Mouse (Mus musculus) liver, embryonic 13.5 days (tissue): ENCODE results near the gene Zfp568. TPM values are rescaled to one million over a fixed set of nuclear protein-coding genes. Genes with fewer than 3 reads are reported as not detected.

Experiments
- ATAC-seq: fragments of 200-750 bp; cut with Nextera tagmentation; 2 replicates; pipeline ENCODE4 v1.8.0; 2017; ENCODE audit warnings: low read depth, mild to moderate bottlenecking, moderate number of reproducible peaks, moderate library complexity
- DNase-seq: peaks from one replicate; pipeline ENCODE4 v3.0.0; 2022
- H3K27ac ChIP-seq: fragments of 300-500 bp; sonication (generic); 2 replicates; pipeline ENCODE4 v1.5.1; 2015; ENCODE audit warnings: moderate library complexity, mild to moderate bottlenecking, inconsistent platforms
- H3K27me3 ChIP-seq: fragments of 300-500 bp; sonication (generic); 2 replicates; pipeline ENCODE4 v1.6.1; 2015; ENCODE audit warnings: mild to moderate bottlenecking, inconsistent platforms
- H3K36me3 ChIP-seq: fragments of 300-500 bp; sonication (generic); 2 replicates; pipeline ENCODE4 v1.6.1; 2015; ENCODE audit warnings: mild to moderate bottlenecking, inconsistent platforms
- H3K4me1 ChIP-seq: fragments of 300-500 bp; sonication (generic); replicated peaks from 2 replicates; pipeline ENCODE4 v1.6.1; 2015; ENCODE audit warnings: inconsistent platforms
- H3K4me2 ChIP-seq: fragments of 300-500 bp; sonication (generic); 2 replicates; pipeline ENCODE4 v1.6.1; 2015; ENCODE audit warnings: inconsistent platforms, mild to moderate bottlenecking, moderate library complexity
- H3K4me3 ChIP-seq: fragments of 300-500 bp; sonication (generic); replicated peaks from 2 replicates; pipeline ENCODE4 v1.5.1; 2015; ENCODE audit warnings: mild to moderate bottlenecking, inconsistent platforms
- H3K9ac ChIP-seq: fragments of 300-500 bp; sonication (generic); 2 replicates; pipeline ENCODE4 v1.6.1; 2015; ENCODE audit warnings: mild to moderate bottlenecking, inconsistent platforms
- H3K9me3 ChIP-seq: fragments of 300-500 bp; sonication (generic); replicated peaks from 2 replicates; pipeline ENCODE4 v1.6.1; 2016; ENCODE audit warnings: inconsistent platforms
- WGBS: fragments of 180-500 bp; shearing (Covaris S2); methylation state at CpG from one replicate; pipeline ENCODE4 v1.1.7; 2015; ENCODE audit not compliant: insufficient replicate concordance; 5-methylcytosine and 5-hydroxymethylcytosine counted together
- polyA plus RNA-seq: library from polyadenylated mRNA; unstranded; fragments of >200 nt; fragmentation: Nextera tagmentation; extraction: Ambion mirVana; gene quantifications from 2 replicates; pipeline ENCODE4 v1.2.1, GENCODE M21; 2015

Zfp568 gene
- polyA plus RNA-seq, 1 experiment from 2014 or later, result 8.5 TPM

- H3K4me3 ChIP-seq, result no peak overlapping the region
- ATAC-seq, result no peak
- no peak overlapping the region for H3K27ac ChIP-seq
- H3K4me1 ChIP-seq, result 0 out of 2 replicates have a peak, but pooled peaks cover 2% of the 10 kb centered on the region
- no peak for DNase-seq
- H3K27me3 ChIP-seq, result no peaks in the 10 kb centered on the region
- H3K4me2 ChIP-seq, result no peak overlapping the region
- no peaks in the 10 kb centered on the region for H3K9me3 ChIP-seq
- H3K36me3 ChIP-seq, result peaks cover 77% of the 10 kb centered on the region
- no peak overlapping the region for H3K9ac ChIP-seq
- WGBS, result 85% methylated on average over 8 of the region's 8 CpGs
Observed at GRCm38 (mm10) chr7:29992698-29993097, 8.9 kb downstream of the Zfp568 start.

GRCm38 (mm10) chr7:29993340-29993739, 9.6 kb downstream of the Zfp568 start:
- H3K4me1 ChIP-seq, result no peaks in the 10 kb centered on the region
- DNase-seq (no peak), ATAC-seq (no peak)
- WGBS, result 80% methylated on average over 9 of the region's 9 CpGs
- H3K9ac ChIP-seq, result no peak overlapping the region
- H3K27me3 ChIP-seq, result no peaks in the 10 kb centered on the region
- H3K36me3 ChIP-seq, result peaks cover 78% of the 10 kb centered on the region
- H3K9me3 ChIP-seq, result no peaks in the 10 kb centered on the region
- no peak overlapping the region for H3K4me2 ChIP-seq
- no peak overlapping the region for H3K4me3 ChIP-seq
- H3K27ac ChIP-seq, result no peak overlapping the region

- Histone ChIP-seq H3K9me3 (no peaks in the 10 kb centered on the region), H3K36me3 (peaks cover 85% of the 10 kb centered on the region), H3K27ac (no peak overlapping the region), H3K4me3 (no peak overlapping the region), H3K27me3 (no peaks in the 10 kb centered on the region), H3K9ac (no peak overlapping the region), H3K4me1 (no peaks in the 10 kb centered on the region), H3K4me2 (no peak overlapping the region)
- 85% methylated on average over 8 of the region's 8 CpGs for WGBS
- ATAC-seq, result no peak
- DNase-seq, result no peak
Observed at GRCm38 (mm10) chr7:29995134-29995533, 11.4 kb downstream of the Zfp568 start.

GRCm38 (mm10) chr7:30000601-30001000, 16.8 kb downstream of the Zfp568 start:
- Histone ChIP-seq H3K9me3 (no peaks in the 10 kb centered on the region), H3K4me1 (no peaks in the 10 kb centered on the region), H3K27ac (no peak overlapping the region), H3K9ac (no peak overlapping the region), H3K4me2 (no peak overlapping the region), H3K27me3 (no peaks in the 10 kb centered on the region), H3K36me3 (peaks cover 66% of the 10 kb centered on the region), H3K4me3 (no peak overlapping the region)
- DNase-seq (no peak), ATAC-seq (no peak)
- WGBS, result 64% methylated on average over 5 of the region's 5 CpGs

- no peak for ATAC-seq
- H3K4me1 ChIP-seq, result no peaks in the 10 kb centered on the region
- no peak overlapping the region for H3K27ac ChIP-seq
- no peak overlapping the region for H3K4me3 ChIP-seq
- H3K9ac ChIP-seq, result no peak overlapping the region
- WGBS, result 79% methylated on average over 1 of the region's 1 CpGs
- H3K27me3 ChIP-seq, result no peaks in the 10 kb centered on the region
- peaks cover 58% of the 10 kb centered on the region for H3K36me3 ChIP-seq
- H3K4me2 ChIP-seq, result no peak overlapping the region
- no peaks in the 10 kb centered on the region for H3K9me3 ChIP-seq
- no peak for DNase-seq
Observed at GRCm38 (mm10) chr7:30007601-30008000, 23.8 kb downstream of the Zfp568 start.

GRCm38 (mm10) chr7:30008020-30008690, 24.4 kb downstream of the Zfp568 start:
- H3K4me2 ChIP-seq, result no peak overlapping the region
- no peaks in the 10 kb centered on the region for H3K9me3 ChIP-seq
- 70% methylated on average over 6 of the region's 6 CpGs for WGBS
- no peak overlapping the region for H3K27ac ChIP-seq
- H3K27me3 ChIP-seq, result no peaks in the 10 kb centered on the region
- H3K36me3 ChIP-seq, result peaks cover 56% of the 10 kb centered on the region
- H3K9ac ChIP-seq, result no peak overlapping the region
- DNase-seq (no peak), ATAC-seq (no peak)
- no peak overlapping the region for H3K4me3 ChIP-seq
- no peaks in the 10 kb centered on the region for H3K4me1 ChIP-seq

GRCm38 (mm10) chr7:30009321-30010085, 25.7 kb downstream of the Zfp568 start:
- H3K9ac ChIP-seq, result no peak overlapping the region
- H3K4me2 ChIP-seq, result no peak overlapping the region
- no peaks in the 10 kb centered on the region for H3K4me1 ChIP-seq
- WGBS, result 82% methylated on average over 21 of the region's 21 CpGs
- no peak overlapping the region for H3K27ac ChIP-seq
- no peaks in the 10 kb centered on the region for H3K9me3 ChIP-seq
- H3K36me3 ChIP-seq, result peaks cover 67% of the 10 kb centered on the region
- no peak overlapping the region for H3K4me3 ChIP-seq
- H3K27me3 ChIP-seq, result no peaks in the 10 kb centered on the region
- no peak for ATAC-seq
- DNase-seq, result no peak

- 78% methylated on average over 10 of the region's 10 CpGs for WGBS
- Histone ChIP-seq H3K4me2 (no peak overlapping the region), H3K27ac (no peak overlapping the region), H3K9me3 (no peaks in the 10 kb centered on the region), H3K36me3 (peaks cover 69% of the 10 kb centered on the region), H3K27me3 (no peaks in the 10 kb centered on the region), H3K4me1 (no peaks in the 10 kb centered on the region), H3K4me3 (no peak overlapping the region), H3K9ac (no peak overlapping the region)
- ATAC-seq (no peak), DNase-seq (no peak)
Observed at GRCm38 (mm10) chr7:30010551-30011195, 26.9 kb downstream of the Zfp568 start.

- Histone ChIP-seq H3K27me3 (no peaks in the 10 kb centered on the region), H3K9me3 (no peaks in the 10 kb centered on the region), H3K4me2 (no peak overlapping the region), H3K9ac (no peak overlapping the region), H3K4me1 (no peaks in the 10 kb centered on the region), H3K27ac (no peak overlapping the region), H3K4me3 (no peak overlapping the region), H3K36me3 (peaks cover 74% of the 10 kb centered on the region)
- ATAC-seq, result peak; percentile 18; the same call in 1 of the 2 replicates
- WGBS, result 78% methylated on average over 4 of the region's 4 CpGs
- no peak for DNase-seq
Observed at GRCm38 (mm10) chr7:30012956-30013363, 29.2 kb downstream of the Zfp568 start.

- WGBS, result 84% methylated on average over 6 of the region's 6 CpGs
- no peaks in the 10 kb centered on the region for H3K4me1 ChIP-seq
- no peak for ATAC-seq
Observed at GRCm38 (mm10) chr7:30017226-30017625, 33.5 kb downstream of the Zfp568 start.

GRCm38 (mm10) chr7:30019543-30019942, 35.8 kb downstream of the Zfp568 start:
- no peaks in the 10 kb centered on the region; the same call in 1 of the 2 replicates for H3K9me3 ChIP-seq
- H3K9ac ChIP-seq, result no peak overlapping the region
- DNase-seq, result no peak
- ATAC-seq, result no peak
- WGBS, result 75% methylated on average over 2 of the region's 2 CpGs
- H3K4me2 ChIP-seq, result no peak overlapping the region
- H3K27ac ChIP-seq, result no peak overlapping the region
- no peak overlapping the region for H3K4me3 ChIP-seq
- no peaks in the 10 kb centered on the region for H3K27me3 ChIP-seq
- no peaks in the 10 kb centered on the region for H3K4me1 ChIP-seq
- H3K36me3 ChIP-seq, result peaks cover 88% of the 10 kb centered on the region

More at GRCm38 (mm10) chr7:30017226-30017625, 33.5 kb downstream of the Zfp568 start:
- no peaks in the 10 kb centered on the region for H3K27me3 ChIP-seq
- DNase-seq, result no peak
- no peak overlapping the region for H3K27ac ChIP-seq
- no peak overlapping the region for H3K9ac ChIP-seq
- H3K9me3 ChIP-seq, result no peaks in the 10 kb centered on the region
- H3K36me3 ChIP-seq, result peaks cover 80% of the 10 kb centered on the region
- H3K4me2 ChIP-seq, result no peak overlapping the region
- H3K4me3 ChIP-seq, result no peak overlapping the region
